Mouse (Mus musculus) E14TG2a.4 (cell line): ENCODE results near the gene Kcnh5.

Experiments
- CTCF ChIP-seq: conservative IDR thresholded peaks from 2 replicates; pipeline ENCODE4 v1.5.1; 2014; ENCODE audit warnings: low read length
- NANOG ChIP-seq: IDR thresholded peaks from 2 replicates; pipeline ENCODE4 v1.6.1; 2014; ENCODE audit warnings: borderline replicate concordance, low read length, mixed read lengths

DNA sequence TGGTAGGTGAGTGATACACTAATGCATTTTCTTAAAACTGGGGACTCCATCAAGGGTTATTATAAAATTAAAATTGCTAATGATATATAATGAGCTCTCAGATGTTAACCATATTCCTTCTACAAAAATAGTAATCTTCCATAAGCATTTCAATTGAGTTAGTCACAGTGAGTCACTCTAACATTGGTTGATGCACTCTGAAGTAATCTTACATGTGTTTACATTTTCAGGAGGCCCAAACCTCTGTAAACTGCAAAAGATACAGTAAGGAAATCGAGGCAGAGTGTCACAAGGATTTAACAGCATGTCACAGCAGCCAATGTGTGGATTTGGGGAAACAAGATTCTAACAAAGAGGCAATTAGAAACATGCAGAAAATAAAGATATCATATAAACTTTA, 123.4 kb downstream of the Kcnh5 start:
- no peak for TF ChIP-seq CTCF
- TF ChIP-seq NANOG: no peak
